Mouse (Mus musculus): ENCODE data around the gene Usp19. TPM values are rescaled to one million over a fixed set of nuclear protein-coding genes. Genes with fewer than 3 reads are reported as not detected.

The Usp19 gene
- polyA plus RNA-seq, 1 experiment = 335 TPM

GRCm38 (mm10) chr9:108479721-108480351, 10.6 kb upstream of the Usp19 start, which contains the start of gene Lamb2:
TSS of gene Lamb2 (plus strand) at chr9:108479736.
- Histone ChIP-seq H3K27ac (ENCODE audit: control insufficient read depth, insufficient read depth, low read length) (no peak within 1 kb of the TSS), H3K4me1 (replicated peaks; ENCODE audit: control insufficient read depth, insufficient read depth, low read length) (peaks cover 11% of the 10 kb centered on the region), H3K36me3 (ENCODE audit: control insufficient read depth, insufficient read depth, low read length) (no peaks in the 10 kb centered on the region), H3K4me3 (ENCODE audit: control insufficient read depth, insufficient read depth, low read length) (peak within 1 kb of the TSS; percentile 48), H3K27me3 (ENCODE audit: control insufficient read depth, insufficient read depth, low read length) (no peaks in the 10 kb centered on the region)
- DNase-seq = no peak
- WGBS = 58% methylated on average over 10 of the region's 10 CpGs
- no peak for TF ChIP-seq CTCF (IDR thresholded peaks at IDR 0.05; ENCODE audit: borderline replicate concordance, control insufficient read depth, extremely low read depth, insufficient read depth, low read length, poor library complexity)
- no peak for TF ChIP-seq POLR2A (IDR thresholded peaks at IDR 0.05; ENCODE audit: control insufficient read depth, extremely low read depth, insufficient read depth, low read length, poor library complexity)

GRCm38 (mm10) chr9:108480813-108481519, 9.4 kb upstream of the Usp19 start:
- no peaks in the 10 kb centered on the region for H3K27me3 ChIP-seq (ENCODE audit: control insufficient read depth, insufficient read depth, low read length)
- no peak for TF ChIP-seq CTCF (IDR thresholded peaks at IDR 0.05; ENCODE audit: borderline replicate concordance, control insufficient read depth, extremely low read depth, insufficient read depth, low read length, poor library complexity)

GRCm38 (mm10) chr9:108481520-108482210, 8.7 kb upstream of the Usp19 start:
- Histone ChIP-seq H3K4me1 (replicated peaks; ENCODE audit: control insufficient read depth, insufficient read depth, low read length) (peaks cover 11% of the 10 kb centered on the region), H3K4me3 (ENCODE audit: control insufficient read depth, insufficient read depth, low read length) (no peak overlapping the region), H3K27me3 (ENCODE audit: control insufficient read depth, insufficient read depth, low read length) (no peaks in the 10 kb centered on the region), H3K27ac (ENCODE audit: control insufficient read depth, insufficient read depth, low read length) (no peak overlapping the region), H3K36me3 (ENCODE audit: control insufficient read depth, insufficient read depth, low read length) (no peaks in the 10 kb centered on the region)
- 93% methylated on average over 19 of the region's 19 CpGs for WGBS
- DNase-seq = no peak
- no peak for TF ChIP-seq POLR2A (IDR thresholded peaks at IDR 0.05; ENCODE audit: control insufficient read depth, extremely low read depth, insufficient read depth, low read length, poor library complexity)
- TF ChIP-seq CTCF (IDR thresholded peaks at IDR 0.05; ENCODE audit: borderline replicate concordance, control insufficient read depth, extremely low read depth, insufficient read depth, low read length, poor library complexity) = no peak

More at GRCm38 (mm10) chr9:108480813-108481519, 9.4 kb upstream of the Usp19 start:
- no peak for DNase-seq
- no peaks in the 10 kb centered on the region for H3K36me3 ChIP-seq (ENCODE audit: control insufficient read depth, insufficient read depth, low read length)
- no peak overlapping the region for H3K27ac ChIP-seq (ENCODE audit: control insufficient read depth, insufficient read depth, low read length)
- H3K4me3 ChIP-seq (ENCODE audit: control insufficient read depth, insufficient read depth, low read length) = no peak overlapping the region
- H3K4me1 ChIP-seq (replicated peaks; ENCODE audit: control insufficient read depth, insufficient read depth, low read length) = peaks cover 11% of the 10 kb centered on the region
- 96% methylated on average over 28 of the region's 28 CpGs for WGBS

GRCm38 (mm10) chr9:108483051-108483790, 7.2 kb upstream of the Usp19 start:
- no peak for DNase-seq
- H3K27ac ChIP-seq (ENCODE audit: control insufficient read depth, insufficient read depth, low read length) = no peak overlapping the region
- WGBS = 97% methylated on average over 18 of the region's 18 CpGs
- H3K4me3 ChIP-seq (ENCODE audit: control insufficient read depth, insufficient read depth, low read length) = no peak overlapping the region
- no peaks in the 10 kb centered on the region for H3K27me3 ChIP-seq (ENCODE audit: control insufficient read depth, insufficient read depth, low read length)
- no peaks in the 10 kb centered on the region for H3K36me3 ChIP-seq (ENCODE audit: control insufficient read depth, insufficient read depth, low read length)
- TF ChIP-seq CTCF (IDR thresholded peaks at IDR 0.05; ENCODE audit: borderline replicate concordance, control insufficient read depth, extremely low read depth, insufficient read depth, low read length, poor library complexity) = no peak
- no peak for TF ChIP-seq POLR2A (IDR thresholded peaks at IDR 0.05; ENCODE audit: control insufficient read depth, extremely low read depth, insufficient read depth, low read length, poor library complexity)
- peaks cover 11% of the 10 kb centered on the region for H3K4me1 ChIP-seq (replicated peaks; ENCODE audit: control insufficient read depth, insufficient read depth, low read length)

GRCm38 (mm10) chr9:108484021-108484420, 6.4 kb upstream of the Usp19 start:
- Histone ChIP-seq H3K4me1 (replicated peaks; ENCODE audit: control insufficient read depth, insufficient read depth, low read length) (peaks cover 8% of the 10 kb centered on the region), H3K27me3 (ENCODE audit: control insufficient read depth, insufficient read depth, low read length) (no peaks in the 10 kb centered on the region), H3K4me3 (ENCODE audit: control insufficient read depth, insufficient read depth, low read length) (no peak overlapping the region), H3K27ac (ENCODE audit: control insufficient read depth, insufficient read depth, low read length) (no peak overlapping the region), H3K36me3 (ENCODE audit: control insufficient read depth, insufficient read depth, low read length) (no peaks in the 10 kb centered on the region)
- WGBS = 97% methylated on average over 15 of the region's 15 CpGs
- no peak for DNase-seq
- TF ChIP-seq CTCF (IDR thresholded peaks at IDR 0.05; ENCODE audit: borderline replicate concordance, control insufficient read depth, extremely low read depth, insufficient read depth, low read length, poor library complexity) = no peak
- no peak for TF ChIP-seq POLR2A (IDR thresholded peaks at IDR 0.05; ENCODE audit: control insufficient read depth, extremely low read depth, insufficient read depth, low read length, poor library complexity)

- WGBS = 97% methylated on average over 19 of the region's 19 CpGs
- no peaks in the 10 kb centered on the region for H3K36me3 ChIP-seq (ENCODE audit: control insufficient read depth, insufficient read depth, low read length)
- H3K4me3 ChIP-seq (ENCODE audit: control insufficient read depth, insufficient read depth, low read length) = no peak overlapping the region
- peaks cover 13% of the 10 kb centered on the region for H3K4me1 ChIP-seq (replicated peaks; ENCODE audit: control insufficient read depth, insufficient read depth, low read length)
- no peak for DNase-seq
- no peak overlapping the region for H3K27ac ChIP-seq (ENCODE audit: control insufficient read depth, insufficient read depth, low read length)
- no peaks in the 10 kb centered on the region for H3K27me3 ChIP-seq (ENCODE audit: control insufficient read depth, insufficient read depth, low read length)
- TF ChIP-seq POLR2A (IDR thresholded peaks at IDR 0.05; ENCODE audit: control insufficient read depth, extremely low read depth, insufficient read depth, low read length, poor library complexity) (no peak), CTCF (IDR thresholded peaks at IDR 0.05; ENCODE audit: borderline replicate concordance, control insufficient read depth, extremely low read depth, insufficient read depth, low read length, poor library complexity) (no peak)
Observed at GRCm38 (mm10) chr9:108485301-108485875, 5.0 kb upstream of the Usp19 start.

All from thymus, adult 2 months (tissue).